Mouse (Mus musculus) cerebellum, adult (tissue): Measurements from ENCODE around the gene Slc4a3.

ENCODE experiments used
- ATAC-seq: cut with Nextera tagmentation; 2 replicates; pipeline ENCODE4 v1.9.2; 2017; ENCODE audit warnings: mild to moderate bottlenecking, moderate library complexity, mixed read lengths; ENCODE audit not compliant: insufficient number of reproducible peaks, low FRiP score, low TSS enrichment

The Slc4a3 gene

GRCm38 (mm10) chr1:75521321-75522031, 24.6 kb upstream of the Slc4a3 start, which contains the start of gene Stk11ip:
Gene Stk11ip, plus strand, starts transcription at chr1:75521529.
- peak; percentile 98 for ATAC-seq

GRCm38 (mm10) chr1:75524679-75525078, 21.4 kb upstream of the Slc4a3 start:
- ATAC-seq, result no peak

GRCm38 (mm10) chr1:75530546-75530945, 15.5 kb upstream of the Slc4a3 start:
- no peak for ATAC-seq

GRCm38 (mm10) chr1:75532280-75533172, 13.5 kb upstream of the Slc4a3 start:
- ATAC-seq, result no peak

- ATAC-seq, result no peak
These were observed 12.5 kb upstream of the Slc4a3 start for GRCm38 (mm10) chr1:75533325-75534252.

- no peak for ATAC-seq
These were observed 8.5 kb upstream of the Slc4a3 start for GRCm38 (mm10) chr1:75537587-75537986.

GRCm38 (mm10) chr1:75538597-75539190, 7.4 kb upstream of the Slc4a3 start:
- no peak for ATAC-seq

- ATAC-seq, result no peak
These were observed 4.6 kb upstream of the Slc4a3 start for GRCm38 (mm10) chr1:75541496-75541895.

GRCm38 (mm10) chr1:75544351-75544750, 1.7 kb upstream of the Slc4a3 start:
- ATAC-seq, result no peak

GRCm38 (mm10) chr1:75547351-75547750, 1.3 kb downstream of the Slc4a3 start:
- ATAC-seq, result no peak

GRCm38 (mm10) chr1:75548083-75548482, 2.0 kb downstream of the Slc4a3 start:
- no peak for ATAC-seq

- ATAC-seq, result no peak
These were observed 2.8 kb downstream of the Slc4a3 start for GRCm38 (mm10) chr1:75548871-75549270.

GRCm38 (mm10) chr1:75549289-75550279, 3.5 kb downstream of the Slc4a3 start:
- no peak for ATAC-seq

GRCm38 (mm10) chr1:75550586-75550985, 4.5 kb downstream of the Slc4a3 start:
- no peak for ATAC-seq

GRCm38 (mm10) chr1:75555680-75556079, 9.6 kb downstream of the Slc4a3 start:
- ATAC-seq, result no peak

GRCm38 (mm10) chr1:75556143-75556781, 10.2 kb downstream of the Slc4a3 start:
- ATAC-seq, result no peak

GRCm38 (mm10) chr1:75557041-75557440, 11.0 kb downstream of the Slc4a3 start:
- no peak for ATAC-seq

GRCm38 (mm10) chr1:75558388-75559178, 12.5 kb downstream of the Slc4a3 start:
- no peak for ATAC-seq
